Mouse (Mus musculus) stomach, postnatal 0 days (tissue): ENCODE results near the gene Rpain. TPM values are rescaled to one million over a fixed set of nuclear protein-coding genes. Genes with fewer than 3 reads are reported as not detected.

Source experiments
- ATAC-seq: fragments of 200-750 bp; cut with Nextera tagmentation; 2 replicates; pipeline ENCODE4 v1.8.0; 2017; ENCODE audit not compliant: low FRiP score, low TSS enrichment
- DNase-seq: peaks from one replicate; pipeline ENCODE4 v3.0.0-alpha.2; 2016; ENCODE audit warnings: low spot score
- H3K27ac ChIP-seq: fragments of 300-500 bp; sonication (generic); replicated peaks from 2 replicates; pipeline ENCODE4 v1.5.1; 2014; ENCODE audit warnings: mild to moderate bottlenecking, control low read depth
- H3K27me3 ChIP-seq: fragments of 300-500 bp; sonication (generic); 2 replicates; pipeline ENCODE4 v1.6.1; 2014; ENCODE audit warnings: low read length; ENCODE audit not compliant: control insufficient read depth, insufficient read depth
- H3K36me3 ChIP-seq: fragments of 300-500 bp; sonication (generic); 2 replicates; pipeline ENCODE4 v1.6.1; 2014; ENCODE audit warnings: low read length, mixed read lengths; ENCODE audit not compliant: control insufficient read depth, insufficient read depth
- H3K4me1 ChIP-seq: fragments of 300-500 bp; sonication (generic); replicated peaks from 2 replicates; pipeline ENCODE4 v1.6.1; 2014; ENCODE audit warnings: antibody characterized with exemption; ENCODE audit not compliant: control insufficient read depth, insufficient read depth
- H3K4me2 ChIP-seq: fragments of 300-500 bp; sonication (generic); replicated peaks from 2 replicates; pipeline ENCODE4 v1.6.1; 2014; ENCODE audit warnings: low read depth, mild to moderate bottlenecking, control low read depth, moderate library complexity
- H3K4me3 ChIP-seq: fragments of 300-500 bp; sonication (generic); 2 replicates; pipeline ENCODE4 v1.5.1; 2014; ENCODE audit warnings: low read depth, low read length, control low read depth
- H3K9ac ChIP-seq: fragments of 300-500 bp; sonication (generic); 2 replicates; pipeline ENCODE4 v1.6.1; 2014; ENCODE audit warnings: mild to moderate bottlenecking, low read length, control low read depth, mixed read lengths
- H3K9me3 ChIP-seq: fragments of 300-500 bp; sonication (generic); 2 replicates; pipeline ENCODE4 v1.6.1; 2016; ENCODE audit warnings: low read length; ENCODE audit not compliant: control insufficient read depth
- CTCF ChIP-seq: IDR thresholded peaks from 2 replicates; pipeline ENCODE4 v1.5.1; 2016; ENCODE audit warnings: antibody characterized with exemption, low read depth, mild to moderate bottlenecking, moderate library complexity
- EP300 ChIP-seq: optimal IDR thresholded peaks from 2 replicates; pipeline ENCODE3; 2016; ENCODE audit warnings: antibody characterized with exemption
- WGBS: fragments of 180-500 bp; shearing (Covaris S2); extraction: QIAGEN DNeasy Blood & Tissue Kit; methylation state at CpG from one replicate; pipeline ENCODE4 v1.1.7; 2014; 5-methylcytosine and 5-hydroxymethylcytosine counted together
- polyA plus RNA-seq: library from polyadenylated mRNA; unstranded; fragments of >200 nt; fragmentation: Nextera tagmentation; extraction: Ambion mirVana; gene quantifications from 2 replicates; pipeline ENCODE4 v1.2.1, GENCODE M21; 2015

The Rpain gene
- polyA plus RNA-seq, 1 experiment from 2014 or later = 42.2 TPM

- peak overlapping the region; percentile 60 for H3K9ac ChIP-seq
- H3K27ac ChIP-seq = peak overlapping the region; percentile 74
- H3K36me3 ChIP-seq = peaks cover 7% of the 10 kb centered on the region
- WGBS = 14% methylated on average over 24 of the region's 24 CpGs
- peak overlapping the region; percentile 79 for H3K4me2 ChIP-seq
- no peaks in the 10 kb centered on the region for H3K4me1 ChIP-seq
- no peaks in the 10 kb centered on the region for H3K9me3 ChIP-seq
- H3K4me3 ChIP-seq = peak overlapping the region; percentile 93
- TF ChIP-seq CTCF (peak; percentile 46), EP300 (no peak)
- ATAC-seq (peak; percentile 18), DNase-seq (no peak)
- no peaks in the 10 kb centered on the region for H3K27me3 ChIP-seq
Measured at GRCm38 (mm10) chr11:70970560-70971540, 837 bp downstream of the Rpain start.

- 80% methylated on average over 1 of the region's 1 CpGs for WGBS
- peaks cover 15% of the 10 kb centered on the region for H3K36me3 ChIP-seq
- no peak overlapping the region for H3K27ac ChIP-seq
- no peak for DNase-seq
- no peaks in the 10 kb centered on the region for H3K27me3 ChIP-seq
- no peaks in the 10 kb centered on the region for H3K9me3 ChIP-seq
- no peaks in the 10 kb centered on the region for H3K4me1 ChIP-seq
- H3K4me2 ChIP-seq = no peak overlapping the region
- H3K9ac ChIP-seq = no peak overlapping the region
- ATAC-seq = no peak
- H3K4me3 ChIP-seq = no peak overlapping the region
- TF ChIP-seq EP300 (no peak), CTCF (no peak)
Measured at GRCm38 (mm10) chr11:70972586-70972985, 2.6 kb downstream of the Rpain start.

GRCm38 (mm10) chr11:70973947-70974346 is 3.9 kb downstream of the Rpain start:
- H3K27ac ChIP-seq = no peak overlapping the region

GRCm38 (mm10) chr11:70975193-70975592 is 5.2 kb downstream of the Rpain start:
- no peaks in the 10 kb centered on the region for H3K9me3 ChIP-seq
- TF ChIP-seq CTCF (no peak), EP300 (no peak)
- H3K36me3 ChIP-seq = peaks cover 26% of the 10 kb centered on the region
- 63% methylated on average over 2 of the region's 2 CpGs for WGBS
- ATAC-seq (no peak), DNase-seq (no peak)
- no peaks in the 10 kb centered on the region for H3K27me3 ChIP-seq
- no peak overlapping the region for H3K9ac ChIP-seq
- no peaks in the 10 kb centered on the region for H3K4me1 ChIP-seq
- H3K27ac ChIP-seq = no peak overlapping the region
- no peak overlapping the region for H3K4me2 ChIP-seq
- H3K4me3 ChIP-seq = no peak overlapping the region

More at GRCm38 (mm10) chr11:70973947-70974346, 3.9 kb downstream of the Rpain start:
- peak; percentile 34 for DNase-seq
- no peak overlapping the region for H3K4me3 ChIP-seq
- no peak for ATAC-seq
- peaks cover 23% of the 10 kb centered on the region for H3K36me3 ChIP-seq
- TF ChIP-seq CTCF = peak; percentile 68
- TF ChIP-seq EP300 = no peak
- WGBS = 67% methylated on average over 4 of the region's 4 CpGs
- no peaks in the 10 kb centered on the region for H3K4me1 ChIP-seq
- no peak overlapping the region for H3K9ac ChIP-seq
- no peaks in the 10 kb centered on the region for H3K9me3 ChIP-seq
- H3K27me3 ChIP-seq = no peaks in the 10 kb centered on the region
- no peak overlapping the region for H3K4me2 ChIP-seq

- no peak overlapping the region for H3K27ac ChIP-seq
- DNase-seq (no peak), ATAC-seq (no peak)
- no peak overlapping the region for H3K9ac ChIP-seq
- H3K36me3 ChIP-seq = peaks cover 26% of the 10 kb centered on the region
- TF ChIP-seq CTCF (no peak), EP300 (no peak)
- no peaks in the 10 kb centered on the region for H3K4me1 ChIP-seq
- no peak overlapping the region for H3K4me2 ChIP-seq
- WGBS = 87% methylated on average over 6 of the region's 6 CpGs
- no peaks in the 10 kb centered on the region for H3K9me3 ChIP-seq
- no peak overlapping the region for H3K4me3 ChIP-seq
- H3K27me3 ChIP-seq = no peaks in the 10 kb centered on the region
Measured at GRCm38 (mm10) chr11:70977293-70977692, 7.3 kb downstream of the Rpain start.

- Histone ChIP-seq H3K4me3 (no peak overlapping the region), H3K4me1 (no peaks in the 10 kb centered on the region), H3K9ac (no peak overlapping the region), H3K36me3 (peaks cover 23% of the 10 kb centered on the region), H3K4me2 (no peak overlapping the region), H3K27me3 (no peaks in the 10 kb centered on the region), H3K9me3 (no peaks in the 10 kb centered on the region), H3K27ac (no peak overlapping the region)
- no peak for DNase-seq
- WGBS = 84% methylated on average over 6 of the region's 6 CpGs
- ATAC-seq = no peak
- TF ChIP-seq CTCF (no peak), EP300 (no peak)
Measured at GRCm38 (mm10) chr11:70980232-70980631, 10.2 kb downstream of the Rpain start.
